Mouse (Mus musculus) midbrain, embryonic 16.5 days (tissue): Measurements from ENCODE around the gene Tspan5. TPM values are rescaled to one million over a fixed set of nuclear protein-coding genes. Genes with fewer than 3 reads are reported as not detected.

ENCODE experiments used
- ATAC-seq: fragments of 200-750 bp; cut with Nextera tagmentation; 2 replicates; pipeline ENCODE4 v1.8.0; 2017; ENCODE audit warnings: moderate TSS enrichment
- H3K27ac ChIP-seq: fragments of 300-500 bp; sonication (generic); 2 replicates; pipeline ENCODE4 v1.5.1; 2014; ENCODE audit warnings: mild to moderate bottlenecking, low read length, mixed read lengths
- H3K27me3 ChIP-seq: fragments of 300-500 bp; sonication (generic); 2 replicates; pipeline ENCODE4 v1.6.1; 2014; ENCODE audit warnings: low read depth, low read length, mixed read lengths; ENCODE audit not compliant: control insufficient read depth, insufficient read depth
- H3K36me3 ChIP-seq: fragments of 300-500 bp; sonication (generic); 2 replicates; pipeline ENCODE4 v1.6.1; 2014; ENCODE audit warnings: mild to moderate bottlenecking, low read length, moderate library complexity, mixed read lengths; ENCODE audit not compliant: control insufficient read depth, insufficient read depth
- H3K4me1 ChIP-seq: fragments of 300-500 bp; sonication (generic); 2 replicates; pipeline ENCODE4 v1.6.1; 2014; ENCODE audit warnings: mild to moderate bottlenecking, low read length, mixed read lengths; ENCODE audit not compliant: control insufficient read depth, insufficient read depth
- H3K4me2 ChIP-seq: fragments of 300-500 bp; sonication (generic); 2 replicates; pipeline ENCODE4 v1.6.1; 2014; ENCODE audit warnings: mild to moderate bottlenecking, low read length, mixed read lengths
- H3K4me3 ChIP-seq: fragments of 300-500 bp; sonication (generic); 2 replicates; pipeline ENCODE4 v1.5.1; 2014; ENCODE audit warnings: low read depth, mild to moderate bottlenecking, low read length, moderate library complexity, mixed read lengths
- H3K9ac ChIP-seq: fragments of 300-500 bp; sonication (generic); 2 replicates; pipeline ENCODE4 v1.6.1; 2014; ENCODE audit warnings: low read depth, low read length, mixed read lengths
- H3K9me3 ChIP-seq: fragments of 300-500 bp; sonication (generic); replicated peaks from 2 replicates; pipeline ENCODE4 v1.6.1; 2014; ENCODE audit warnings: mild to moderate bottlenecking, low read length, mixed read lengths; ENCODE audit not compliant: control insufficient read depth, poor library complexity, severe bottlenecking
- WGBS: fragments of 180-500 bp; shearing (Covaris S2); extraction: QIAGEN DNeasy Blood & Tissue Kit; methylation state at CpG from one replicate; pipeline ENCODE4 v1.1.7; 2014; 5-methylcytosine and 5-hydroxymethylcytosine counted together
- polyA plus RNA-seq: library from polyadenylated mRNA; unstranded; fragments of >200 nt; fragmentation: Nextera tagmentation; extraction: Ambion mirVana; gene quantifications from 2 replicates; pipeline ENCODE4 v1.2.1, GENCODE M21; 2015

Gene Tspan5
- polyA plus RNA-seq, 1 experiment from 2014 or later = 101 TPM

DNA sequence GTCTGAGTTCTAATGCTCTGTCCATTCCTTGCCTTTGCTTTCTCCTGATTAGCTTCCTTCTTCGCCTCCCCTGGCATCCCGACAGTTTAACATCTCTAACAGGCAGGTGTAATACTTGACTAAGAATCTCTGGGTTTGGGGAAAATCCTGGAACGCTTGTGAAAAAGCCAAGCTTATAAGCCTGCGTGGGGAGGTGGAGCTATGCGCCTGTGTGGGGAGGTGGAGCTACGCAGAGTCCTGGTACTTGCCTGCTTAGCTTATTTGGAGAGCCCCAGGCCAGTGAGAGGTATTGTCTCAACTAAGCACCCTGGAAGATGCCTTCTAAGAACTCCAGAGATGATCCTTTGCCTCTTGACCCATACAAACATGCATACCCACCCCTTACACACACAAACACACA lies 95.7 kb downstream of the Tspan5 start:
- Histone ChIP-seq H3K4me2 (no peak overlapping the region), H3K27me3 (no peaks in the 10 kb centered on the region), H3K9ac (no peak overlapping the region), H3K27ac (no peak overlapping the region), H3K36me3 (no peaks in the 10 kb centered on the region), H3K9me3 (no peaks in the 10 kb centered on the region), H3K4me1 (peaks cover 19% of the 10 kb centered on the region), H3K4me3 (no peak overlapping the region)
- no peak for ATAC-seq
- 82% methylated on average over 6 of the region's 6 CpGs for WGBS

DNA sequence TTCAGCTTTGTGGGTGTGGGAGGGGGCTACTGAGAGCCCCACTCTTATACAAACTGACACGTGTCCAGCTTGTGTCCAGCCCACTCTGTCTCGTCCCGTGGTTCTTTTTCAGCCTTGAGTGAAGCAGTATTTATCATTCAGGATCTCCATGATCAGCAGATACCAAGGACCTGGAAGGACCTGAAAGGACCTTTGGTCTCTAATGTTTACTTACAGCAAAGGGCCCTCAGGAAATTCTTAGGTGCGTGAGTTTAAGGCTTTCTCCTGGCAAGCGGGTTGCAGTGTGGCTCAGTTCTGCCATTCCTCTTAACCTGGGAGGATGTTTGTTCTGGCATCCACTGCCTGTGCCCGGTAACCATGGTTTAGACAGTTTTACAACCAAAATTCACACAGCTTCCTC lies 97.7 kb downstream of the Tspan5 start:
- Histone ChIP-seq H3K27me3 (no peaks in the 10 kb centered on the region), H3K4me2 (no peak overlapping the region), H3K4me3 (no peak overlapping the region), H3K9ac (no peak overlapping the region), H3K9me3 (no peaks in the 10 kb centered on the region), H3K36me3 (no peaks in the 10 kb centered on the region), H3K27ac (no peak overlapping the region), H3K4me1 (peaks cover 19% of the 10 kb centered on the region)
- 86% methylated on average over 6 of the region's 6 CpGs for WGBS
- no peak for ATAC-seq

DNA sequence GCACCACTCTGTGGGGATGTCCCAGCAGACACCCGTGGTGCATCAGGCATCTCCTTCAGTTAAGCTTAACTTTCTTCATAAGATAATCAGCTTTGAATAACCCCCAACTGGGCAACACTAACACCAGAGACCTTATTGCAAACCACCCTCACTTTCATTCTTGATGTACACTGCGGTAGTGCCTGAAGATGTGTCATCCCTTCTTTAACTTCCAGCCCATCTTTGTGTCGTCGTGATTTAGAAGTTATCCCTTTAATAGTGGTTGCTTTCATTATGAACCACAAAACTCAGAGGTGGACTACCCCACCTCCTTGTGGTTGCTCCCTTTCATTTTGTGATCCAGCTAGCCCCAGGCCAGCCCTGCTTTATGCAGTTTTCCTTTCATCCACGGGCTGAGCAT lies 99.3 kb downstream of the Tspan5 start:
- WGBS = 29% methylated on average over 5 of the region's 5 CpGs
- Histone ChIP-seq H3K4me3 (no peak overlapping the region), H3K27ac (no peak overlapping the region), H3K4me1 (peaks cover 19% of the 10 kb centered on the region), H3K27me3 (no peaks in the 10 kb centered on the region), H3K9me3 (no peaks in the 10 kb centered on the region), H3K36me3 (no peaks in the 10 kb centered on the region), H3K4me2 (no peak overlapping the region), H3K9ac (no peak overlapping the region)
- no peak; the same call in 1 of the 2 replicates for ATAC-seq

DNA sequence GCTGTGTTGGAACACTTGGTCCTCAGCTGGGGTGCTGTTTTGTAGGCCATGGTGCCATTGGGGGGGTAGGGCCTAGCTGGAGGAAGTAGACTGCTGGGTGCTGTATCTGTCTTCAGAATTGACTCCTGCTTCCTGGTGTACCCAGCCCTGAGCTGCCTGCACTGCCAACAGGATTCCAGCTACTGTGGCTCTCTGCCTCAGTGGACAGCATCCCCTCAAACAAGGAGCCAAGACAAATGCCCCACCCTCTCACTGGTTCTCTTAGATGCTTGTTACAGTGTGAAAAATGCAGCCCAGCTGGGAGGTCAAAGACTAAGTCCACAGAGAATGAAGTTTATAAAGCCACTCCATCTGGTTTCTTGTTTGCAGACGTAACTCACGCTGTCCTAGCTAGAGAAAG lies 101.2 kb downstream of the Tspan5 start:
- Histone ChIP-seq H3K4me2 (no peak overlapping the region), H3K4me3 (no peak overlapping the region), H3K9ac (no peak overlapping the region), H3K9me3 (no peaks in the 10 kb centered on the region), H3K36me3 (no peaks in the 10 kb centered on the region), H3K27ac (no peak overlapping the region), H3K27me3 (no peaks in the 10 kb centered on the region), H3K4me1 (peaks cover 19% of the 10 kb centered on the region)
- ATAC-seq = no peak
- 81% methylated on average over 2 of the region's 2 CpGs for WGBS

DNA sequence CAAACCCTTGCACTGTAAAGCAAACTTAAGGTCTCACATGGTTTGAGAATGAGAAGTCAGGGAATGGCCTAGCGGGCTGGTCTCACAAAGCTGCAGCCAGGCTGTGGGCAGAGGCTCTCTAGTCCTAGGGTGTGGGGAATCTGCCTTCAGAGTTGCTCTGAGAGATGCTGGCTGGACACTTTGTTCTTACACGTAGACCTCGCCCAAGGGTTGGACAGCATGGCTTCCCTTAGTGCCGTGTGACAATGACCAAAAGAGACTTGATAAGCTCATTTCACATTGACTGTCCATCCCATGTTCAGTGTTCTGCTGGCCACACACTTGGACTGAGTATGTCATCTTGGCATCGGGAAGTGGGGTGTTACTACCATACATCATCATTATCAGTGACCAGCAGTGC lies 101.6 kb downstream of the Tspan5 start:
- Histone ChIP-seq H3K36me3 (no peaks in the 10 kb centered on the region), H3K9me3 (no peaks in the 10 kb centered on the region), H3K27ac (no peak overlapping the region), H3K4me2 (no peak overlapping the region), H3K9ac (no peak overlapping the region), H3K4me1 (peaks cover 19% of the 10 kb centered on the region), H3K4me3 (no peak overlapping the region), H3K27me3 (no peaks in the 10 kb centered on the region)
- 97% methylated on average over 5 of the region's 5 CpGs for WGBS
- ATAC-seq = no peak

DNA sequence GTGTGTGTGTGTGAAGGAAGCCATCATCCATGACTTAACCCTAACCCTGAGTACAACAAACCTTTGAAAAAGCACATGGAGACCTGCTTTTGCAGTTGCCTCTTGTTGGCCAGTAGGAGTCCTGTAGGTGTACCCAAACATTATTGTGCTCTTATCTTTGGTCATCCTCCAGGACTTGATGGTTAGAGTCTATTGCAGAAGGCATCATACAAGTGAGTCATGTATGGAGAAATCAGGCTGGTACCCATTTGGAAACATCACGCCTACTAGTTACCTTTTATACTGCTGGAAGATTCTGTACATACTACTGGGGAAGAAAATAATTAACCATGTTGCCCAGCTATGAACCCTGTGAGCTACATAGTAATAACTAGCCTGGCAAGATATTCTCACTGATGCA lies 103.8 kb downstream of the Tspan5 start:
- ATAC-seq = no peak
- H3K4me3 ChIP-seq = no peak overlapping the region

DNA sequence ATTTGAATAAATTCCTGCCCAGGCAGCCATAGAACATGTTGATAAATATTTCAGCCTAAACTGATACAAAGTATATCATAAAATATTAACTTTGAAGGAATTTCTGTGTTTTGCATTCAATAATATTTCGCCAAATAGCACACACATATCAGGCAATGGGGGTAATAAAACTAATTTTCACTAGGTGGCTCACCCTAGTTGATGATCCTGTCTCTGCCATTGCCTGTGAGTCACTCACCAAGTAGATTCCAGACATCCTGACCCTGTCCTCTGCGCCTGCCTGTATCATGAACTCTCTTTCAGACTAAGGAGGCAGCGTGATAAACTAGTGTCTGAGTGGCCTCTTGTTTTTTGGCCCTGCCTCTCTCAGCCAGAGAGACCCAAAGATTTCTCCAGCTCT lies 105.8 kb downstream of the Tspan5 start:
- H3K27ac ChIP-seq = no peak overlapping the region
- no peaks in the 10 kb centered on the region for H3K27me3 ChIP-seq
- no peaks in the 10 kb centered on the region for H3K36me3 ChIP-seq
- H3K4me1 ChIP-seq = peaks cover 34% of the 10 kb centered on the region
- H3K9ac ChIP-seq = no peak overlapping the region
- WGBS = 98% methylated on average over 3 of the region's 3 CpGs
- no peak for ATAC-seq
- H3K9me3 ChIP-seq = no peaks in the 10 kb centered on the region
- H3K4me2 ChIP-seq = no peak overlapping the region
- H3K4me3 ChIP-seq = no peak overlapping the region

More for the DNA sequence above, 103.8 kb downstream of the Tspan5 start:
- Histone ChIP-seq H3K9ac (no peak overlapping the region), H3K4me1 (peaks cover 20% of the 10 kb centered on the region), H3K9me3 (no peaks in the 10 kb centered on the region), H3K4me2 (no peak overlapping the region), H3K27me3 (no peaks in the 10 kb centered on the region), H3K27ac (no peak overlapping the region), H3K36me3 (no peaks in the 10 kb centered on the region)
- 100% methylated on average over 1 of the region's 1 CpGs for WGBS

DNA sequence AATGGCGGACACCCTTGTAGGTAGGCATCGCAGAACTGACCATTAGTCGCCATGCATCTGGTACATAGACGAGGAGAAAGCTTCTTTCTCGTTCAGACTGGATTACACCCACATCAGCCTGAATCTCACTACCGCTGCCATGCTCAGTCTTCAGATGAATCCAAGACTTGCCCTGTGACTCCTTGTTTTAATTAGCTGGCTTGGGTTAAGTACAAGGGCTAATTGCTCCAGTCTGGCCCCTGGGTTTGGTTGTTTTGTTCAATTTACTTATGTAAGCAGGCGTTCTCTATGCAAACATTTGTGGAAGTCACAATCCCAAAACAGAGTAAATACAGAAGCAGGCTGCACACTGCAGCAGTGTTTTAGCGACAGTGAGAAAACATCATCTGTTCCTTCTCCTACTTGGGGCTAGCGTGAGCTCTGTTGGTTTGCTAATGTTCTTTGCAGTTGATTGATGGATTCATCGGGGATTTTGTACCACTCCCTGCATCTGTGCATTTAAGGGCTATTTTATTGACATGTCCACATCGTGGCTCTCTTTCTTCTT lies 107.8 kb downstream of the Tspan5 start:
- no peak overlapping the region for H3K27ac ChIP-seq
- 48% methylated on average over 11 of the region's 11 CpGs for WGBS
- peaks cover 53% of the 10 kb centered on the region for H3K4me1 ChIP-seq

DNA sequence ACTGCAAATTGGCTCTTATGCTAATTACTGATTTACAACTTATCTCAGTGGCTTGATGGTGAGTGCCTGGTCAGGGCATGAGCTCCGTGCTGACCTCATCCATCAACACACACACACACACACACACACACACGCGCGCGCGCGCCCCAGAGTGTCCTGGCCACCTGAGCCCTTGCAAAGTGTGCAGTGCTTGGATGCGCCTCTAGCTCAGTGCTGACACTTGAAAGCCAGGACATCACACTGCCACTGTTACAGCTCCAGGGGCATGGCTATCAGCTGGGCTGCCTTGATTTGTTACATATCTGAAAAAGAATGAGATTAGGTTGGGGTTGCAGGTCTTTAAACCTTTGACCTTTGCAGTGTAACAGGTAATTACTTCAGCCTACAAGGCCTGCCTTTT lies 109.9 kb downstream of the Tspan5 start:
- Histone ChIP-seq H3K9me3 (no peaks in the 10 kb centered on the region), H3K36me3 (no peaks in the 10 kb centered on the region), H3K4me2 (no peak overlapping the region), H3K27me3 (no peaks in the 10 kb centered on the region), H3K4me3 (no peak overlapping the region), H3K4me1 (peaks cover 68% of the 10 kb centered on the region), H3K27ac (no peak overlapping the region), H3K9ac (no peak overlapping the region)
- ATAC-seq = peak; percentile 9; the same call in 1 of the 2 replicates
- WGBS = 52% methylated on average over 8 of the region's 8 CpGs

More for the DNA sequence above, 107.8 kb downstream of the Tspan5 start:
- Histone ChIP-seq H3K4me2 (no peak overlapping the region), H3K9me3 (no peaks in the 10 kb centered on the region), H3K27me3 (no peaks in the 10 kb centered on the region), H3K36me3 (no peaks in the 10 kb centered on the region), H3K9ac (no peak overlapping the region), H3K4me3 (no peak overlapping the region)
- ATAC-seq = no peak
